Mouse (Mus musculus): Measurements from ENCODE around the gene Gli2.

DNA sequence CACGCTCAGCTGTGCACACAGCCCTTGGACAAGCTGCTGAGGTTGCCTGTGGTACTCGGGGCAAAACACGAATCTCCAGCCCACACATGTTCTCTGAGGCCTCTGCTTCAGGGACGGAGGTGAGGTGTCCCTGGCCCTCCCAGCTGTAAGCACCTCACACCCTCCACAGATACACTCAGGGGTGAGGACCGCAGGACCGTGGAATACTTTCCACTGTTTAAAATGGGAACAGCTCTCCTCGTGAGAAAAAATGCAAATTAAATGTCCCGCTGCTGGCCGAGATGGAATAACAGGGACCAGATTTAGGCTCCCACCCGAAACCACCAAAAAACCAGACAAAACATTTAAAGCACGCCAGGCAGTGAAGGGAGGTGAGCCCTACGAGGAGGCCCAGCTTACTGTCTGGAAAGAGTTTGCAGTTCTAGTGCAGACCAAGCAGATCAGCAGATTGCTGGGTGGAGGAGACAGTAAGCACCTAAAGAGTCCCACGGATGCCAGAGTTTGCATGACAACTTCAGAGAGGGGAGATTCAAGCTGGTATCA is 19.2 kb downstream of the Gli2 start:
- TF ChIP-seq CTCF (IDR thresholded peaks at IDR 0.05; ENCODE audit: low read depth, low read length) (no peak), POLR2A (IDR thresholded peaks at IDR 0.05; ENCODE audit: extremely low read depth, insufficient read depth, low read length) (no peak)

Measured in liver, adult 2 months (tissue).